Mouse (Mus musculus) lung, adult 2 months (tissue): ENCODE measurements around the gene Tmem237.

Experiments used
- CTCF ChIP-seq: fragments of 200-500 bp; IDR thresholded peaks from 2 replicates; pipeline ENCODE4 v1.5.1; 2011; ENCODE audit warnings: mild to moderate bottlenecking, low read length, control low read depth; ENCODE audit not compliant: insufficient read depth
- POLR2A ChIP-seq: fragments of 200-500 bp; IDR thresholded peaks from 2 replicates; pipeline ENCODE4 v1.6.1; 2011; ENCODE audit warnings: low read depth, mild to moderate bottlenecking, control low read depth, low read length, borderline replicate concordance; ENCODE audit errors: extremely low read depth

- TF ChIP-seq POLR2A (no peak), CTCF (no peak)
Measured at GRCm38 (mm10) chr1:59094705-59095104, 25.5 kb downstream of the Tmem237 start, which contains the start of gene C2cd6.
